Mouse (Mus musculus): Measurements from ENCODE around the gene Krtap15. TPM values are rescaled to one million over a fixed set of nuclear protein-coding genes. Genes with fewer than 3 reads are reported as not detected.

Krtap15 gene
- polyA plus RNA-seq (2016; fragmentation: Nextera tagmentation; extraction: Ambion mirVana): not detected in 2 replicates

- Histone ChIP-seq H3K27me3 (no peaks in the 10 kb centered on the region), H3K4me2 (no peak within 1 kb of the TSS)
- no peak for ATAC-seq (ENCODE audit: low FRiP score)
Measured at GRCm38 (mm10) chr16:88820066-88820465, at the start of gene Krtap15. TSS of gene Krtap15 (plus strand) at chr16:88820215.

DNA sequence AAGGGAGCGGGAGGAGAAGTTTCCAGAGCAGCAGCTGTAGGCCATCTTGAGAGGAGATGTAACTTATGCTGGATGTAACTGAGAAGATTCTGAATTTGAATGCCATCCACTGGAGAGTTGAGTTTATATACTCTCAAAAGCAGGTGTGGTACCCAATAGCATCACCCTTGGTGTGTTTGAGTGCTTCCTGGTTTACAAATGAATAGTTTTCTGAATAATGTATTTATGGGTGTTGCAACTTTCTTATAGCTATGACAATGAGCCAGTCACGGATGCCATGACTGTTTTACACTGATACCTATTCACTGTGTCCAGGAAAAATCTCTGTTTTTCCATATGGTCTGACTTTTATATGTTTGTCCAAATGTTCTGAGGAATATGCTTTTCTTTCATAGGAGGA, 45.9 kb upstream of the Krtap15 start, which contains the start of gene 2310057N15Rik:
Gene 2310057N15Rik (minus strand): TSS at position 101 of the 400 bp plus-strand sequence.
- WGBS: 90% methylated on average over 2 of the region's 2 CpGs
- Histone ChIP-seq H3K27ac (no peak within 1 kb of the TSS), H3K9ac (no peak within 1 kb of the TSS), H3K4me2 (no peak within 1 kb of the TSS), H3K36me3 (replicated peaks) (no peaks in the 10 kb centered on the region), H3K9me3 (no peaks in the 10 kb centered on the region), H3K4me1 (no peaks in the 10 kb centered on the region), H3K27me3 (no peaks in the 10 kb centered on the region), H3K4me3 (replicated peaks) (no peak within 1 kb of the TSS)
- no peak for ATAC-seq (ENCODE audit: low FRiP score)

More at GRCm38 (mm10) chr16:88820066-88820465, at the start of gene Krtap15:
- Histone ChIP-seq H3K27ac (no peak within 1 kb of the TSS), H3K4me3 (replicated peaks) (no peak within 1 kb of the TSS), H3K36me3 (replicated peaks) (no peaks in the 10 kb centered on the region), H3K9ac (no peak within 1 kb of the TSS), H3K9me3 (no peaks in the 10 kb centered on the region), H3K4me1 (no peaks in the 10 kb centered on the region)
- 93% methylated on average over 3 of the region's 3 CpGs for WGBS

- no peaks in the 10 kb centered on the region for H3K36me3 ChIP-seq (replicated peaks)
- no peak for ATAC-seq (ENCODE audit: low FRiP score)
- no peak within 1 kb of the TSS for H3K4me2 ChIP-seq
- 93% methylated on average over 6 of the region's 6 CpGs for WGBS
- no peak within 1 kb of the TSS for H3K27ac ChIP-seq
- H3K27me3 ChIP-seq: no peaks in the 10 kb centered on the region
- H3K9me3 ChIP-seq: no peaks in the 10 kb centered on the region
- no peak within 1 kb of the TSS for H3K4me3 ChIP-seq (replicated peaks)
- H3K4me1 ChIP-seq: no peaks in the 10 kb centered on the region
- no peak within 1 kb of the TSS for H3K9ac ChIP-seq
Measured at GRCm38 (mm10) chr16:88777596-88777995, 42.4 kb upstream of the Krtap15 start, which contains the start of gene Gm5965. TSS of gene Gm5965 (plus strand) at chr16:88777896.

GRCm38 (mm10) chr16:88786786-88787185, 33.2 kb upstream of the Krtap15 start:
- no peak overlapping the region for H3K27ac ChIP-seq
- no peaks in the 10 kb centered on the region for H3K27me3 ChIP-seq
- no peaks in the 10 kb centered on the region for H3K4me1 ChIP-seq
- no peaks in the 10 kb centered on the region for H3K36me3 ChIP-seq (replicated peaks)
- no peaks in the 10 kb centered on the region for H3K9me3 ChIP-seq
- no peak overlapping the region for H3K4me2 ChIP-seq
- 74% methylated on average over 2 of the region's 2 CpGs for WGBS
- no peak overlapping the region for H3K9ac ChIP-seq
- ATAC-seq (ENCODE audit: low FRiP score): no peak
- no peak overlapping the region for H3K4me3 ChIP-seq (replicated peaks)

GRCm38 (mm10) chr16:88811827-88812226, 8.2 kb upstream of the Krtap15 start, which contains the start of gene Gm20741:
TSS of gene Gm20741 (minus strand) at chr16:88812220.
- no peaks in the 10 kb centered on the region for H3K9me3 ChIP-seq
- no peaks in the 10 kb centered on the region for H3K4me1 ChIP-seq
- WGBS: 86% methylated on average over 2 of the region's 2 CpGs
- H3K36me3 ChIP-seq (replicated peaks): no peaks in the 10 kb centered on the region
- ATAC-seq (ENCODE audit: low FRiP score): no peak
- no peaks in the 10 kb centered on the region for H3K27me3 ChIP-seq
- no peak within 1 kb of the TSS for H3K9ac ChIP-seq
- no peak within 1 kb of the TSS for H3K4me2 ChIP-seq
- no peak within 1 kb of the TSS for H3K27ac ChIP-seq
- H3K4me3 ChIP-seq (replicated peaks): no peak within 1 kb of the TSS

GRCm38 (mm10) chr16:88823736-88824135, 3.7 kb downstream of the Krtap15 start:
- Histone ChIP-seq H3K27ac (no peak overlapping the region), H3K9me3 (no peaks in the 10 kb centered on the region), H3K4me1 (no peaks in the 10 kb centered on the region), H3K4me2 (no peak overlapping the region), H3K27me3 (no peaks in the 10 kb centered on the region), H3K36me3 (replicated peaks) (no peaks in the 10 kb centered on the region), H3K9ac (no peak overlapping the region), H3K4me3 (replicated peaks) (no peak overlapping the region)
- WGBS: 80% methylated on average over 3 of the region's 3 CpGs
- no peak for ATAC-seq (ENCODE audit: low FRiP score)

- H3K27ac ChIP-seq: no peak within 1 kb of the TSS
- H3K36me3 ChIP-seq (replicated peaks): no peaks in the 10 kb centered on the region
- 80% methylated on average over 9 of the region's 9 CpGs for WGBS
- peak; percentile 60; the same call in 1 of the 2 replicates for ATAC-seq (ENCODE audit: low FRiP score)
- H3K9ac ChIP-seq: no peak within 1 kb of the TSS
- no peaks in the 10 kb centered on the region for H3K27me3 ChIP-seq
- no peak within 1 kb of the TSS for H3K4me2 ChIP-seq
- H3K9me3 ChIP-seq: no peaks in the 10 kb centered on the region
- no peak within 1 kb of the TSS for H3K4me3 ChIP-seq (replicated peaks)
- no peaks in the 10 kb centered on the region for H3K4me1 ChIP-seq
Measured at GRCm38 (mm10) chr16:88826095-88826652, 6.2 kb downstream of the Krtap15 start, which contains the start of gene Krtap14. TSS of gene Krtap14 (minus strand) at chr16:88826145.

GRCm38 (mm10) chr16:88826978-88827377, 7.0 kb downstream of the Krtap15 start:
- WGBS: 75% methylated on average over 3 of the region's 3 CpGs
- no peak for ATAC-seq (ENCODE audit: low FRiP score)

DNA sequence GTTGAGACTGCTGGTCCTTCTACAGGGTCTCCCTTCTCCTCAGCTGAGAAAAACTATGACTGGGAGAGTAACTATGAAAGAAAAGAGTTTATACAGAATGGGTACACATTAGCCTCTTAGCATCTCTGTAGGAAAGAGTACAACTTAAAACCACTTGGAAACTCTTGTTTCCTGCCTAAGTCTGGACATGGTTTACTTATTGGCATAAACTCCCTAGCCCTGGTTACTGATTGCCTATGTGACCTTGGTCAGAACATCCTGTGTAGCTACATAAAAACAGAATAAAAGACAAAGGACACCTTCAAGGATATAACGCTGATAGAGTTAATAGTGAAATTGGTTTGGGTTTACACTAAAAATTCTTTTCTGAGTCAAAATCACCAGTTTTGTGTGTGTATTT, 27.3 kb downstream of the Krtap15 start:
- 98% methylated on average over 1 of the region's 1 CpGs for WGBS

More at GRCm38 (mm10) chr16:88826978-88827377, 7.0 kb downstream of the Krtap15 start:
- Histone ChIP-seq H3K4me1 (no peaks in the 10 kb centered on the region), H3K27me3 (no peaks in the 10 kb centered on the region), H3K4me2 (no peak overlapping the region), H3K9ac (no peak overlapping the region), H3K27ac (no peak overlapping the region), H3K4me3 (replicated peaks) (no peak overlapping the region), H3K36me3 (replicated peaks) (no peaks in the 10 kb centered on the region), H3K9me3 (no peaks in the 10 kb centered on the region)

GRCm38 (mm10) chr16:88848558-88848957, 28.5 kb downstream of the Krtap15 start:
- no peak for ATAC-seq (ENCODE audit: low FRiP score)
- Histone ChIP-seq H3K27ac (no peak overlapping the region), H3K9ac (no peak overlapping the region), H3K4me3 (replicated peaks) (no peak overlapping the region), H3K27me3 (no peaks in the 10 kb centered on the region), H3K36me3 (replicated peaks) (no peaks in the 10 kb centered on the region), H3K9me3 (no peaks in the 10 kb centered on the region), H3K4me1 (no peaks in the 10 kb centered on the region), H3K4me2 (no peak overlapping the region)
- 88% methylated on average over 4 of the region's 4 CpGs for WGBS

More for the DNA sequence above, 27.3 kb downstream of the Krtap15 start:
- ATAC-seq (ENCODE audit: low FRiP score): no peak
- no peak overlapping the region for H3K4me2 ChIP-seq
- no peaks in the 10 kb centered on the region for H3K4me1 ChIP-seq
- H3K27ac ChIP-seq: no peak overlapping the region
- no peak overlapping the region for H3K9ac ChIP-seq
- H3K27me3 ChIP-seq: no peaks in the 10 kb centered on the region
- H3K4me3 ChIP-seq (replicated peaks): no peak overlapping the region
- H3K36me3 ChIP-seq (replicated peaks): no peaks in the 10 kb centered on the region
- no peaks in the 10 kb centered on the region for H3K9me3 ChIP-seq

- Histone ChIP-seq H3K4me3 (replicated peaks) (no peak overlapping the region), H3K36me3 (replicated peaks) (no peaks in the 10 kb centered on the region), H3K9ac (no peak overlapping the region), H3K9me3 (no peaks in the 10 kb centered on the region), H3K4me2 (no peak overlapping the region), H3K27ac (no peak overlapping the region), H3K4me1 (no peaks in the 10 kb centered on the region), H3K27me3 (no peaks in the 10 kb centered on the region)
- WGBS: 11% methylated on average over 5 of the region's 5 CpGs
- ATAC-seq (ENCODE audit: low FRiP score): peak; percentile 49; the same call in 1 of the 2 replicates
Measured at GRCm38 (mm10) chr16:88851450-88851849, 31.4 kb downstream of the Krtap15 start.

- Histone ChIP-seq H3K27me3 (no peaks in the 10 kb centered on the region), H3K4me3 (replicated peaks) (no peak overlapping the region), H3K9ac (no peak overlapping the region), H3K27ac (no peak overlapping the region), H3K36me3 (replicated peaks) (no peaks in the 10 kb centered on the region), H3K9me3 (no peaks in the 10 kb centered on the region), H3K4me2 (no peak overlapping the region), H3K4me1 (no peaks in the 10 kb centered on the region)
- ATAC-seq (ENCODE audit: low FRiP score): no peak
- WGBS: 88% methylated on average over 4 of the region's 4 CpGs
Measured at GRCm38 (mm10) chr16:88864887-88865407, 44.9 kb downstream of the Krtap15 start.

GRCm38 (mm10) chr16:88869311-88869710, 49.3 kb downstream of the Krtap15 start, which contains the start of gene Krtap19-1:
TSS of gene Krtap19-1 (minus strand) at chr16:88869411.
- H3K4me3 ChIP-seq (replicated peaks): no peak within 1 kb of the TSS
- H3K27ac ChIP-seq: no peak within 1 kb of the TSS
- no peak for ATAC-seq (ENCODE audit: low FRiP score)
- H3K9ac ChIP-seq: no peak within 1 kb of the TSS
- no peaks in the 10 kb centered on the region for H3K36me3 ChIP-seq (replicated peaks)
- WGBS: 90% methylated on average over 6 of the region's 6 CpGs
- H3K4me2 ChIP-seq: no peak within 1 kb of the TSS
- H3K9me3 ChIP-seq: no peaks in the 10 kb centered on the region
- H3K27me3 ChIP-seq: no peaks in the 10 kb centered on the region
- H3K4me1 ChIP-seq: no peaks in the 10 kb centered on the region

All from forebrain, embryonic 12.5 days (tissue).